Mouse (Mus musculus): ENCODE measurements around the gene Cnn1.
"Not testable (repeated sequence)": the region's sequence is repeated elsewhere in the genome, so short reads cannot be mapped to it uniquely, and the experiment has no call there.

The Cnn1 gene

GRCm38 (mm10) chr9:22098993-22099696 lies at the start of gene Cnn1:
Cnn1 (plus strand) TSS chr9:22099216.
- no peak for DNase-seq

GRCm38 (mm10) chr9:22049315-22049714 lies 49.7 kb upstream of the Cnn1 start:
- DNase-seq = no peak

GRCm38 (mm10) chr9:22049721-22050270 lies 49.2 kb upstream of the Cnn1 start:
- no peak for DNase-seq

GRCm38 (mm10) chr9:22050351-22050889 lies 48.6 kb upstream of the Cnn1 start:
- peak; percentile 54 to 76 for DNase-seq

- no peak for DNase-seq
Measured at GRCm38 (mm10) chr9:22051161-22051957, 47.7 kb upstream of the Cnn1 start.

GRCm38 (mm10) chr9:22051958-22052254 lies 47.1 kb upstream of the Cnn1 start, which contains the start of gene Elavl3:
Elavl3 (minus strand) TSS chr9:22052023.
- peak in 1 of 2 experiments; percentile 50 for DNase-seq

- no peak for DNase-seq
Measured at GRCm38 (mm10) chr9:22053657-22054056, 45.4 kb upstream of the Cnn1 start.

- peak; percentile 85 to 89 for DNase-seq
Measured at GRCm38 (mm10) chr9:22054411-22055076, 44.5 kb upstream of the Cnn1 start.

GRCm38 (mm10) chr9:22055713-22056112 lies 43.3 kb upstream of the Cnn1 start:
- DNase-seq = peak in 1 of 2 experiments; percentile 41

GRCm38 (mm10) chr9:22056303-22056910 lies 42.6 kb upstream of the Cnn1 start:
- peak; percentile 70 to 78 for DNase-seq

GRCm38 (mm10) chr9:22057031-22057517 lies 41.9 kb upstream of the Cnn1 start:
- no peak for DNase-seq

GRCm38 (mm10) chr9:22058011-22058424 lies 41.0 kb upstream of the Cnn1 start:
- no peak for DNase-seq

GRCm38 (mm10) chr9:22061339-22061738 lies 37.7 kb upstream of the Cnn1 start:
- DNase-seq = no peak

GRCm38 (mm10) chr9:22064341-22064740 lies 34.7 kb upstream of the Cnn1 start:
- no peak for DNase-seq

GRCm38 (mm10) chr9:22065642-22066041 lies 33.4 kb upstream of the Cnn1 start:
- peak in 1 of 2 experiments; percentile 46 for DNase-seq

- DNase-seq = peak; percentile 71 to 80
Measured at GRCm38 (mm10) chr9:22066433-22066832, 32.6 kb upstream of the Cnn1 start.

GRCm38 (mm10) chr9:22067195-22067594 lies 31.8 kb upstream of the Cnn1 start:
- DNase-seq = no peak

- DNase-seq = no peak
Measured at GRCm38 (mm10) chr9:22069881-22070553, 29.0 kb upstream of the Cnn1 start.

GRCm38 (mm10) chr9:22070791-22071573 lies 28.0 kb upstream of the Cnn1 start, which contains the start of the genes Gm49318 and Zfp653:
Gm49318 (minus strand) TSS chr9:22071259.
Zfp653 (minus strand) TSS chr9:22071376.
- DNase-seq = peak; percentile 98 to 99

- DNase-seq = no peak
Measured at GRCm38 (mm10) chr9:22072276-22072675, 26.7 kb upstream of the Cnn1 start.

- not testable (repeated sequence) for DNase-seq
Measured at GRCm38 (mm10) chr9:22075778-22076177, 23.2 kb upstream of the Cnn1 start.

Data from kidney, postnatal 25 days (tissue).